Mouse (Mus musculus) lung, embryonic 14.5 days (tissue): ENCODE measurements around the gene Taok3. TPM values are rescaled to one million over a fixed set of nuclear protein-coding genes. Genes with fewer than 3 reads are reported as not detected.

Experiments used
- ATAC-seq: fragments of 200-750 bp; cut with Nextera tagmentation; 2 replicates; pipeline ENCODE4 v1.8.0; 2017; ENCODE audit warnings: mild to moderate bottlenecking, moderate TSS enrichment, moderate library complexity; ENCODE audit not compliant: insufficient read depth
- DNase-seq: peaks from one replicate; pipeline ENCODE4 v3.0.0-alpha.2; 2015
- H3K27ac ChIP-seq: fragments of 300-500 bp; sonication (generic); 2 replicates; pipeline ENCODE4 v1.5.1; 2014; ENCODE audit warnings: low read depth, mild to moderate bottlenecking, moderate library complexity
- H3K27me3 ChIP-seq: fragments of 300-500 bp; sonication (generic); 2 replicates; pipeline ENCODE4 v1.6.1; 2014; ENCODE audit warnings: low read length, control low read depth; ENCODE audit not compliant: insufficient read depth
- H3K36me3 ChIP-seq: fragments of 300-500 bp; sonication (generic); 2 replicates; pipeline ENCODE4 v1.6.1; 2014; ENCODE audit warnings: control low read depth; ENCODE audit not compliant: insufficient read depth
- H3K4me1 ChIP-seq: fragments of 300-500 bp; sonication (generic); 2 replicates; pipeline ENCODE4 v1.6.1; 2014; ENCODE audit warnings: antibody characterized with exemption, control low read depth; ENCODE audit not compliant: insufficient read depth
- H3K4me2 ChIP-seq: fragments of 300-500 bp; sonication (generic); 2 replicates; pipeline ENCODE4 v1.6.1; 2014; ENCODE audit warnings: mild to moderate bottlenecking
- H3K4me3 ChIP-seq: fragments of 300-500 bp; sonication (generic); 2 replicates; pipeline ENCODE4 v1.5.1; 2014; ENCODE audit warnings: low read depth, low read length
- H3K9ac ChIP-seq: fragments of 300-500 bp; sonication (generic); 2 replicates; pipeline ENCODE4 v1.6.1; 2014
- H3K9me3 ChIP-seq: fragments of 300-500 bp; sonication (generic); 2 replicates; pipeline ENCODE4 v1.6.1; 2016; ENCODE audit warnings: low read depth, low read length, control low read depth
- CTCF ChIP-seq: IDR thresholded peaks from 2 replicates; pipeline ENCODE4 v1.5.1; 2016; ENCODE audit warnings: antibody characterized with exemption, low read depth
- WGBS: fragments of 180-500 bp; shearing (Covaris S2); extraction: QIAGEN DNeasy Blood & Tissue Kit; methylation state at CpG from one replicate; pipeline ENCODE4 v1.1.7; 2014; 5-methylcytosine and 5-hydroxymethylcytosine counted together
- polyA plus RNA-seq: library from polyadenylated mRNA; unstranded; fragments of >200 nt; fragmentation: Nextera tagmentation; extraction: Ambion mirVana; gene quantifications from 2 replicates; pipeline ENCODE4 v1.2.1, GENCODE M21; 2014

Taok3 gene
- 18.8 and 19.0 TPM in 2 replicates for polyA plus RNA-seq

DNA sequence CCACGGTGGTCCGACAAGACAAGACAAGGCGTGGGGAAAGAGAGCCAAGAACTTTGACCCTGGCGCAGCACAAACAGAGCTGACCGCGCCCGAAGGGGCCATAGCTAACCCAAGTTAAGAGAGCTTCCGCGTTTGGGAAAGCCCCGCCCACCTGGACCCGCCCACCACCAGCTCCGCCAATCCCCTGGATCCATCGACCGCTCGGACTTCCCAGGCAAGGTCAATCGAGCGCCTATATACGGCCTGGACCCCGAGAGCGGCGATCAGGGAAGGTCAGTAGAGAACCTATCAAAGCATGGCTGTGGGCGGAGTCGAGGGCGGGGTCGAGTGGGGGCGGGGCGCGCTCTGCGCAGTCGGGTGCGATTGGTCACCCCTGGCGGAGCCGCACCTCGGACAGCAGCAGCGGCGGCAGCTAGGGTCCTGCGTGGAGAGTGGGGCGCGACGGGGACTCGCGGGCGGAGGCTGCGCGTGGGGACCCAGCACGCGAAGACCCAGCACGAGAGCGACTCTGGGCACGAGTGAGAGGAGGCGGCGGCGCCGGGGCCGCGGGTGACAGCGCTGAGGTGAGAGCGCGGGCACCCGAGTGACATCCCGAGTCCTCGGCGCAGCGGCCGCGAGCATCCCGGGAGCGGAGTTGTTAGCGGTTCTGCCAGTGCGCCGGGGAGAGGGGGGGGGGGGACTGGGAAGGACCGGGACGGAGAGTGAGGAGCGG, at the start of gene Taok3:
Taok3 (plus strand) TSS at position 353 of the 712 bp plus-strand sequence.
- peak; percentile 85 for ATAC-seq
- no peaks in the 10 kb centered on the region for H3K36me3 ChIP-seq
- peak within 1 kb of the TSS; percentile 73 for H3K4me3 ChIP-seq
- TF ChIP-seq CTCF: no peak
- peaks cover 13% of the 10 kb centered on the region for H3K4me1 ChIP-seq
- H3K27me3 ChIP-seq: no peaks in the 10 kb centered on the region
- H3K27ac ChIP-seq: peak within 1 kb of the TSS; percentile 48; the same call in 1 of the 2 replicates
- under 1% methylated on average over 74 of the region's 74 CpGs for WGBS
- peak within 1 kb of the TSS; percentile 70 for H3K4me2 ChIP-seq
- no peaks in the 10 kb centered on the region for H3K9me3 ChIP-seq
- DNase-seq: peak; percentile 99
- peak within 1 kb of the TSS; percentile 58 for H3K9ac ChIP-seq

DNA sequence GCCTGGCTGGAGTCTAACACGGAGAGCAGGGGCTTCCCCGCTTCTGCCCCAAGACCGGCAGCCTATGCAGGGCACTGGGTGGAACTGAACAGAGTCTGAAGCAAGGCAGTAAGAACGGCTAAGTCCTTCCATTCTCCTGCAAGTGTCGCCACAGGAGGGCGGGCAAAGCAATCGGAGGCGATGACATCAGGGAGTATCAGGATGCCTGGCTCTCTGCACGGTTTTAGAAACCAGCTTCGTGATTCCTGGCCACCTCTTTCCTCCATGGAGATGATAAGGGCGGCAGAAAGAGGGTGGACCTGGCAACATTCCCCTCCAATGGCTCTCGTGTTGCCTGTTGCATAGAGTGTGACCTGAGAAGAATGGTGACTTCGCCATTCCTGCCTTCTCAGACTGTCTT, 32.2 kb upstream of the Taok3 start:
- Histone ChIP-seq H3K4me1 (no peaks in the 10 kb centered on the region), H3K9ac (peak overlapping the region; percentile 20; the same call in 1 of the 2 replicates), H3K9me3 (no peaks in the 10 kb centered on the region), H3K27ac (no peak overlapping the region), H3K36me3 (peaks cover 15% of the 10 kb centered on the region), H3K4me3 (no peak overlapping the region), H3K27me3 (no peaks in the 10 kb centered on the region), H3K4me2 (peak overlapping the region; percentile 48)
- WGBS: 7% methylated on average over 13 of the region's 13 CpGs
- DNase-seq (peak; percentile 47), ATAC-seq (peak; percentile 48; the same call in 1 of the 2 replicates)
- TF ChIP-seq CTCF: peak; percentile 28; the same call in 1 of the 2 replicates

GRCm38 (mm10) chr5:117089147-117089546, 30.8 kb upstream of the Taok3 start:
- no peak for ATAC-seq
- no peaks in the 10 kb centered on the region for H3K27me3 ChIP-seq
- no peak overlapping the region for H3K4me3 ChIP-seq
- no peak overlapping the region for H3K9ac ChIP-seq
- TF ChIP-seq CTCF: no peak
- WGBS: 57% methylated on average over 3 of the region's 3 CpGs
- H3K36me3 ChIP-seq: peaks cover 29% of the 10 kb centered on the region
- H3K4me1 ChIP-seq: no peaks in the 10 kb centered on the region
- no peak overlapping the region for H3K4me2 ChIP-seq
- no peaks in the 10 kb centered on the region for H3K9me3 ChIP-seq
- DNase-seq: no peak
- H3K27ac ChIP-seq: no peak overlapping the region

- no peak for TF ChIP-seq CTCF
Measured at GRCm38 (mm10) chr5:117089786-117090185, 30.1 kb upstream of the Taok3 start.

DNA sequence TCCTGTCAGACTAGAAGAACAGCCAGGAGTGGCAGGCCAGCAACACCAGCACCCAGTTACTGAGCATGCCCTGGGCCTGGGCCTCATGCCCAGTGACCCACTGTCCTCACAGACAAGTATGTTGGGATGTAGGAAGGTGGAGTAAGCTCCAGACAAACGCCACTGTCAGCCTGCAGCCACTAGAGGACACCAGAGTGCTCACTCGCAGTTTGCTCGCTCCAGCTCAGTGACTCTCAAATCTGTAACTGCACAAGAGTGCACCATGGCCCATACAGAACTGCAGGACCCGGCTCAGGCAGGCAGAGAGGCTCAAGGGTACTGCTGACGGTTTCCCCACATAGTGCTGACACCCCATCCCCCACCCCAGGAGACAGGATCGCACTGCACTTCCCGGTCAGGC, 25.5 kb upstream of the Taok3 start:
- DNase-seq: peak; percentile 69
- H3K9ac ChIP-seq: no peak overlapping the region
- H3K4me1 ChIP-seq: no peaks in the 10 kb centered on the region
- H3K9me3 ChIP-seq: no peaks in the 10 kb centered on the region
- peaks cover 67% of the 10 kb centered on the region for H3K36me3 ChIP-seq
- 31% methylated on average over 7 of the region's 7 CpGs for WGBS
- H3K27ac ChIP-seq: no peak overlapping the region
- no peak overlapping the region for H3K4me2 ChIP-seq
- peak; percentile 74 for TF ChIP-seq CTCF
- H3K27me3 ChIP-seq: no peaks in the 10 kb centered on the region
- H3K4me3 ChIP-seq: no peak overlapping the region
- no peak for ATAC-seq

More at GRCm38 (mm10) chr5:117089786-117090185, 30.1 kb upstream of the Taok3 start:
- Histone ChIP-seq H3K4me1 (no peaks in the 10 kb centered on the region), H3K9me3 (no peaks in the 10 kb centered on the region), H3K9ac (no peak overlapping the region), H3K4me3 (no peak overlapping the region), H3K4me2 (no peak overlapping the region), H3K27me3 (no peaks in the 10 kb centered on the region), H3K36me3 (peaks cover 35% of the 10 kb centered on the region), H3K27ac (no peak overlapping the region)
- ATAC-seq (no peak; the same call in 1 of the 2 replicates), DNase-seq (peak; percentile 39)
- WGBS: 13% methylated on average over 6 of the region's 6 CpGs

DNA sequence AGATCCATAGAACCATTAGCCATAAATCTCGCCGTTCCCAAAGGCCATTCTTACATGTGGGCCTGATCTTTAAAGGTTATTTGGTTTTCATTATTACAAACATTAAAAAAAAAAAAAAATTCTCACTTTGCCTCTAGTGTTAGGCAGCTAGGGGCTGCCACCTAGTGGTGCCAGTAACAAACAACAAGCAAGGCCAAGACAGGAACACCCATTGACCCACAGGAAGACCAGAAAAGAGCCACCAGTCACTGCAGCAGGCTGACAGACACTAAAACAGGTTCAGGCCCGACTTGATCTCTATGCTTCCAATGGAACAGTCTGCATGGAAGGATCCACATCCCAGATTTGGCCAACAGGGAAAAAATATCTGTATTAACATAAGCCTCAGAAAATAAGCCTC, 23.2 kb upstream of the Taok3 start:
- no peaks in the 10 kb centered on the region for H3K27me3 ChIP-seq
- H3K36me3 ChIP-seq: peaks cover 84% of the 10 kb centered on the region
- WGBS: 39% methylated on average over 3 of the region's 3 CpGs
- H3K9ac ChIP-seq: no peak overlapping the region
- peak; percentile 85 for TF ChIP-seq CTCF
- no peak overlapping the region for H3K27ac ChIP-seq
- DNase-seq: peak; percentile 80
- no peak for ATAC-seq
- H3K4me1 ChIP-seq: no peaks in the 10 kb centered on the region
- H3K4me2 ChIP-seq: no peak overlapping the region
- no peaks in the 10 kb centered on the region for H3K9me3 ChIP-seq
- H3K4me3 ChIP-seq: no peak overlapping the region

GRCm38 (mm10) chr5:117099008-117099407, 20.9 kb upstream of the Taok3 start:
- Histone ChIP-seq H3K9me3 (no peaks in the 10 kb centered on the region), H3K27ac (no peak overlapping the region), H3K9ac (no peak overlapping the region), H3K36me3 (peaks cover 82% of the 10 kb centered on the region), H3K27me3 (no peaks in the 10 kb centered on the region), H3K4me2 (no peak overlapping the region), H3K4me1 (no peaks in the 10 kb centered on the region), H3K4me3 (no peak overlapping the region)
- DNase-seq: no peak
- no peak for TF ChIP-seq CTCF
- no peak for ATAC-seq
- 67% methylated on average over 5 of the region's 5 CpGs for WGBS
